Mouse (Mus musculus): ENCODE measurements at regions not wholly inside any gene's neighbourhood (a gene's known extent, or its start where the extent isn't known, plus 50 kb on each side); places are given as distances from the start of the nearest gene placed in this dataset.

DNA sequence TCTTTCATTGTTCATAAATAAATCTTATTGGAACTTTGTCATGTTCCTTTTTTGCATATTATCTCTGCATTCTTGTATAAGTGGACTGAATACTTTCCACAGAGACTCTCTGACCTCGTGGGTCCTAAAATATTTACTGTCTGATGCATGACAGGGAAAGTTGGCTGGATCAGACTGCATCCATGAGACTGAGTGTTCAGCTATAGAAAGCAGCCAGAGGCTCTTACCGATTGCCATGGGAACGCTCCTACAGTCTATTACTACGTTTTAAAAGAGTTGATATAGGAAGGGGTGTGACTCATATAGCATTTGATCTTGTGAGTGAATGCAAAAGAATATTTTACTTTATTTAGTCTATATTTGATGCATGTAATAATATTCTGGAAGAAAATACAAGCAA lies 77.6 kb upstream of the Lgalsl start:
- TF ChIP-seq CTCF (IDR thresholded peaks at IDR 0.05; ENCODE audit: control insufficient read depth, insufficient read depth, insufficient replicate concordance, low read depth, low read length) (no peak), POLR2A (IDR thresholded peaks at IDR 0.05; ENCODE audit: control insufficient read depth, low read depth, low read length) (no peak)

Data from testis, adult 2 months (tissue).